Mouse (Mus musculus) C2C12 (cell line): Measurements from ENCODE around the gene Shisa7. TPM values are rescaled to one million over a fixed set of nuclear protein-coding genes. Genes with fewer than 3 reads are reported as not detected.
"Not testable (repeated sequence)": the region's sequence is repeated elsewhere in the genome, so short reads cannot be mapped to it uniquely, and the experiment has no call there.

Experiments used
- H3K27me3 ChIP-seq: one replicate; pipeline ENCODE4 v1.6.1; 2011; ENCODE audit not compliant: control insufficient read depth, insufficient read depth, insufficient read length
- H3K36me3 ChIP-seq: one replicate; pipeline ENCODE4 v1.6.1; 2011; ENCODE audit not compliant: control insufficient read depth, insufficient read depth
- H3K4me3 ChIP-seq: one replicate; pipeline ENCODE4 v1.5.1; 2011; ENCODE audit warnings: mild to moderate bottlenecking, control low read depth; ENCODE audit not compliant: poor library complexity, insufficient read depth, severe bottlenecking
- H3K79me2 ChIP-seq: one replicate; pipeline ENCODE4 v1.6.1; 2011; ENCODE audit not compliant: control insufficient read depth, insufficient read depth
- H3K79me3 ChIP-seq: one replicate; pipeline ENCODE4 v1.6.1; 2011; ENCODE audit warnings: low read depth, control low read depth
- H3ac ChIP-seq: one replicate; pipeline ENCODE3; 2011; ENCODE audit warnings: low read depth; ENCODE audit not compliant: control insufficient read depth, insufficient read length
- CEBPB ChIP-seq: IDR thresholded peaks from one replicate; pipeline ENCODE4 v1.6.1; 2011; ENCODE audit warnings: low read depth, mild to moderate bottlenecking, control low read depth, moderate library complexity
- CTCF ChIP-seq: IDR thresholded peaks from one replicate; pipeline ENCODE4 v1.5.1; 2011; ENCODE audit not compliant: control insufficient read depth, insufficient read depth, insufficient read length
- FOSL1 ChIP-seq: IDR thresholded peaks from one replicate; pipeline ENCODE4 v1.8.0; 2011; ENCODE audit warnings: mild to moderate bottlenecking, low read length; ENCODE audit not compliant: poor library complexity, insufficient read depth, severe bottlenecking
- MAX ChIP-seq: IDR thresholded peaks from one replicate; pipeline ENCODE4 v1.6.1; 2011; ENCODE audit warnings: mild to moderate bottlenecking, control low read depth
- MYOD1 ChIP-seq: IDR thresholded peaks from one replicate; pipeline ENCODE4 v1.6.1; 2011; ENCODE audit warnings: low read depth; ENCODE audit not compliant: control insufficient read depth, insufficient read length
- MYOG ChIP-seq: IDR thresholded peaks from one replicate; pipeline ENCODE4 v1.6.1; 2011; ENCODE audit not compliant: control insufficient read depth, insufficient read length; ENCODE audit errors: extremely low read depth
- USF1 ChIP-seq: IDR thresholded peaks from one replicate; pipeline ENCODE4 v1.6.1; 2011; ENCODE audit warnings: low read depth, mild to moderate bottlenecking, control low read depth, moderate library complexity
- long read RNA-seq, 2 experiments: library from polyadenylated mRNA; unstranded; transcript quantifications; one replicate each; pipeline ENCODE4 v2.0.0; 2019 to 2020
- polyA plus RNA-seq: library from polyadenylated mRNA; unstranded; fragments of >200 nt; fragmentation: generic; extraction: Trizol; gene quantifications from one replicate; pipeline ENCODE4 v1.2.1, GENCODE M21; 2012; ENCODE audit warnings: missing spikeins

Gene Shisa7
- polyA plus RNA-seq: not detected
- long read RNA-seq, experiment 1: 0 reads
- long read RNA-seq, experiment 2: 0 reads

- Histone ChIP-seq H3K27me3 (peaks cover 42% of the 10 kb centered on the region), H3K36me3 (no peaks in the 10 kb centered on the region), H3ac (no peak within 1 kb of the TSS), H3K79me3 (no peaks in the 10 kb centered on the region), H3K4me3 (no peak within 1 kb of the TSS), H3K79me2 (no peaks in the 10 kb centered on the region)
- no peak for TF ChIP-seq CTCF
- no peak for TF ChIP-seq MYOG
- no peak for TF ChIP-seq MYOD1
- no peak for TF ChIP-seq MAX
- no peak for TF ChIP-seq CEBPB
- TF ChIP-seq USF1: no peak
- no peak for TF ChIP-seq FOSL1
These were observed at the start of gene Shisa7 for GRCm38 (mm10) chr7:4844245-4844916. Gene Shisa7 (minus strand): TSS chr7:4844696.

- Histone ChIP-seq H3K79me3 (no peaks in the 10 kb centered on the region), H3K36me3 (no peaks in the 10 kb centered on the region)
- TF ChIP-seq MYOG: no peak
- no peak for TF ChIP-seq FOSL1
- no peak for TF ChIP-seq USF1
These were observed 42.2 kb upstream of the Shisa7 start for GRCm38 (mm10) chr7:4886680-4887079.

GRCm38 (mm10) chr7:4879036-4879435 is 34.5 kb upstream of the Shisa7 start:
- H3ac ChIP-seq, H3K79me3 ChIP-seq, H3K27me3 ChIP-seq, H3K79me2 ChIP-seq, H3K36me3 ChIP-seq, H3K4me3 ChIP-seq: not testable (repeated sequence)

More at GRCm38 (mm10) chr7:4886680-4887079, 42.2 kb upstream of the Shisa7 start:
- H3K27me3 ChIP-seq: peaks cover under 1% of the 10 kb centered on the region
- H3K4me3 ChIP-seq: no peak overlapping the region
- H3ac ChIP-seq: no peak overlapping the region
- no peaks in the 10 kb centered on the region for H3K79me2 ChIP-seq

GRCm38 (mm10) chr7:4878186-4878585 is 33.7 kb upstream of the Shisa7 start:
- H3K36me3 ChIP-seq: no peaks in the 10 kb centered on the region
- H3K4me3 ChIP-seq: no peak overlapping the region
- H3K79me3 ChIP-seq: no peaks in the 10 kb centered on the region
- TF ChIP-seq MYOG (no peak), CEBPB (no peak), MAX (no peak), CTCF (no peak), USF1 (no peak), FOSL1 (no peak), MYOD1 (no peak)
- H3ac ChIP-seq: no peak overlapping the region
- no peaks in the 10 kb centered on the region for H3K27me3 ChIP-seq
- no peaks in the 10 kb centered on the region for H3K79me2 ChIP-seq

- no peaks in the 10 kb centered on the region for H3K79me2 ChIP-seq
- H3K27me3 ChIP-seq: no peaks in the 10 kb centered on the region
- H3K79me3 ChIP-seq: no peaks in the 10 kb centered on the region
- TF ChIP-seq USF1 (no peak), CTCF (no peak), CEBPB (no peak), MYOG (no peak), FOSL1 (no peak), MYOD1 (no peak), MAX (no peak)
- H3K4me3 ChIP-seq: no peak overlapping the region
- peak overlapping the region; percentile 31 for H3ac ChIP-seq
- no peaks in the 10 kb centered on the region for H3K36me3 ChIP-seq
These were observed 32.7 kb upstream of the Shisa7 start for GRCm38 (mm10) chr7:4877226-4877625.

GRCm38 (mm10) chr7:4876753-4877221 is 32.3 kb upstream of the Shisa7 start, which contains the start of gene Isoc2a:
Gene Isoc2a (plus strand): TSS chr7:4877153.
- no peak for TF ChIP-seq CTCF
- TF ChIP-seq MYOG: no peak
- TF ChIP-seq FOSL1: no peak
- TF ChIP-seq MAX: no peak
- TF ChIP-seq MYOD1: no peak
- no peak for TF ChIP-seq USF1
- no peak for TF ChIP-seq CEBPB
- H3K79me3 ChIP-seq: no peaks in the 10 kb centered on the region
- H3K27me3 ChIP-seq: no peaks in the 10 kb centered on the region
- no peaks in the 10 kb centered on the region for H3K79me2 ChIP-seq
- no peaks in the 10 kb centered on the region for H3K36me3 ChIP-seq
- no peak within 1 kb of the TSS for H3K4me3 ChIP-seq
- peak within 1 kb of the TSS; percentile 31 for H3ac ChIP-seq
